Mouse (Mus musculus) cerebral cortex, adult 2 months (tissue): Measurements from ENCODE around the gene Evi5l.

Source experiments
- WGBS: fragments of 180-500 bp; shearing (Covaris S2); methylation state at CpG from one replicate; pipeline ENCODE4 v1.1.7; 2018; 5-methylcytosine and 5-hydroxymethylcytosine counted together

The Evi5l gene

DNA sequence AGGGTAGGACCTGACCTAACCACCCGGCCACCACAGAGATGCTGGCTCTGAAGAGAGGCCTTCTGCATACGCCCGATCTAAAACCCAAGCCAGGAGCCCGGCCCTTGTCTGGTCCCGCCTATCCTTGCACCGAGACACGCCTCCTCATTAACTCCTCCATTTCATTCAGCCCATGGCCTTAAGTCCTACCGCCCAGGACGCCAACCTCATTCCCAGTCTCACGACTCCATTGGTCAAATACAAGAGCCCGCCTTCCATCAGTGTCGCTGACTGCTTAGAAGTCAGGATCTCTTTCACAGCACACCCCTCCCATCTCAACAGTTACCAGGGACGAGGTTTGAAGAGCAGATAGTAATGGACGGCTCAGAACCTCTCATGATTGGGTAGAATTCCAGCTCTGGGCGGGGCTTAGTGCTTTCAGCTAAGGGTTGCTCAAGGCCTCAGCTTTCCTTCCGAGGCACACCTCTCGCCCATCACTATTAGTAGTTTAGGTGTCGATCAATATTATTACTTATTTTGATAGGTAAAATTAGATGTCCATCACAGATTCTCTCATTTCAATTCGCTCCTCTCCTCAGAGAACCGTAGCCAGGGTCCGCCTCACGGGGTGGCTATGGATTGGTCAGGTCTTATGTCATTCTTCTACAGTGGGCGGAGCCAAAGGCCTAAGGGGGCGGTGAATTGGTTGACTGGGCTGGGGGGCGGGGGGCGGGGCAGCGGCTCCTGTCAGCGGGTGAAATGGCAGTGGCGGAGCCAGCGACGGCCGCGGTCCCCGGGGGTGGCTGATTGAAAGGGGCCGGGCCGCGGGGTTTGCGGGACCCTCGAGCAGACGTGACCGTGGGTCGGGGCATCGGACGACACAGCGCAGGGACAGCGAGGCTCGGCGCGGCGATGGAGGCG lies at the start of gene Evi5l:
Gene Evi5l, plus strand, starts transcription at position 716 of the 900 bp plus-strand sequence.
- 2% methylated on average over 48 of the region's 51 CpGs for WGBS

DNA sequence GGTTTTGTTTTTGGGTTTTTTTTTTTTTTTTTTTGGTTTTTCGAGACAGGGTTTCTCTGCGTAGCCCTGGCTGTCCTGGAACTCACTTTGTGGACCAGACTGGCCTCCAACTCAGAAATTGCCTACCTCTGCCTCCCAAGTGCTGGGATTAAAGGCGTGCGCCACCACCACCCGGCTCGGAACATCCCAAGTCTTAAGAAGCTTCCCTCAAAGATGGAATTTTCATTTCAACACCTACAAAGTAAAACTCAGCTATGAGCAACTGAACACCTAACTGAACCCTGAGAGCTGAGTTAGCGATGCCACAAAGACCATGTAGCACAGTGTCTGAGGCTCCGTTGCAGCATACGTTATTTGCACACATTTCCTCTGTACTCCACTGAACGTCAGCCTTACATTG lies 32.6 kb upstream of the Evi5l start, which contains the start of gene Cd209g:
Gene Cd209g, plus strand, starts transcription at position 301 of the 400 bp plus-strand sequence.
- 92% methylated on average over 10 of the region's 10 CpGs for whole genome bisulfite sequencing

DNA sequence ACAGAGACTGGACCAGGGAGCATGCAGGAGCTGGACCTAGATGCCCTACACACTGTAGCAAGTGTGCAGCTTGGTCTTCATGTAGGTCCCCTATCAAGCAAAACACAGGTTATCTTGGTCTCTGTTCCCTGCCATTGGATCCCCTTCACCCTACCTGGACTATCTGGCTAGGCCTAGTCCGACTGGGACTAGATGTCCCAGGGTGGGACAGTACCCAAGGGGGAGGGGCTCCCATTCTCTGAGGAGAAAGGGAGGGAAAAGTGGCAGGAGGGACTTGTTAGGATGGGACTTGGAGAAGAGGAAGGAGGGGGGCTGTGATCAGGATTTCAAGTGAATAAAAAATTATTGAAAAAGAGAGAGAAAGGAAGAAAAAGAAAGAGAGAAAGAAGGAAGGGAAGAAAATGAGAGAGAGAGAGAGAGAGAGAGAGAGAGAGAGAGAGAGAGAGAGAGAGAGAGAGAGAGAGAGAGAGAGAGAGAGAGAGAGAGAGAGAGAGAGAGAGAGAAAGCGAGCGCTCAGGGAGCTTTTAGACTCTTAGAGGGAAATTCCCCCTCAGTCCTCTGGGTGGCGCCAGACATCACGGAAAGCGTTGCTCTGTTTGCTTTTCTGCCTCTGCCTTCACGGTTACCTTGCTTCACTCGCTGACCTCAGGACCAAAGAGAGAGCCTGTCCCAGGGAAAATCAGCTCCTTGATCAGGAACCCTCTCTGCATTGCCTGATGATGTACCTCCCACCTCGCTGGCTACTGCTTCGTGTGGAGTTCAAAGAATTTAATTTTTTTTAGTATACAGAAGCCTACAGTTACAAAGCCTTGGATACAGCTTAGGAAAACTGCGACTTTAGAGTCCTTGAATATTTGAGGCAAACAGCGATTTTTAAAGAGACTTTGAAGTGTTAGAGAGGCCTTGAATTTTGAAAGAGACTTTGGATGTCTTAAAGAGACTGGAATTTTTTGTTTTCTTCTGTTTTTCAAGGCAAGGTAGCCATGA lies 26.4 kb upstream of the Evi5l start:
- WGBS, result 5% methylated on average over 12 of the region's 12 CpGs

DNA sequence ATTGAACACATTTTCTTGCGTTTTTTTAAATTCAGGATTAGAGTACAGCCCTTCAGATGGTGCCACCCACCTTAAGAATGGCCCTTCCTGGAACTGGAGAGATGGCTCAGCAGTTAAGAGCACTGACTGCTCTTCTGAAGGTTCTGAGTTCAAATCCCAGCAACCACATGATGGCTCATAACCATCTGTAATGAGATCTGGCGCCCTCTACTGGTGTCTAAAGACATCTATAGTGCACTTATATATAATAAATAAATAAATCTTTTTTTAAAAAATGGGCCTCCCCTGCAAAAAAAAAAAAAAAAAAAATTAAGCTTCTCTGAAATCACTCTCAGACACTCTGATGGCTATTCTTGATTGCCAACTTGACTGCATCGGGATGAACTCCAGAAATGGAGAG lies 24.6 kb upstream of the Evi5l start:
- WGBS, result 65% methylated on average over 3 of the region's 3 CpGs

DNA sequence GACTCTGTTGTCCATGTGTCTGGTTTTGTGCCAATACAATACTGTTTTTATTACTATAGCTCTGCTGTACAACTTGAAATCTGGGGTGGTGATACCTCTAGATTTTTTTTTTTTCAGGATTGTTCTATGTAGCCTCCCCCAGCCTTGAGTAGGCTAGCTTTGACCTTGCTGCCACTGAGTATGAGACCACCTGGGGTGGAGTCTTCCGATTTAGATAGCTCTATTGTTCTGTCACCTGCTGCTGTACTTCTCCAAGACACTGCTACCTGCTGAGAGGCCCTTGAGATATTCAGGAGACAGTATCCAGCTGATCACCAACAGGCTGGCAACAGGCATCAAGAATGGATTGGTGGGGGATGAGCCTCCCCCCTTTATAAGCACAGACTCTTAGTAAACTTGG lies 19.1 kb upstream of the Evi5l start:
- WGBS, result 37% methylated on average over 1 of the region's 1 CpGs

DNA sequence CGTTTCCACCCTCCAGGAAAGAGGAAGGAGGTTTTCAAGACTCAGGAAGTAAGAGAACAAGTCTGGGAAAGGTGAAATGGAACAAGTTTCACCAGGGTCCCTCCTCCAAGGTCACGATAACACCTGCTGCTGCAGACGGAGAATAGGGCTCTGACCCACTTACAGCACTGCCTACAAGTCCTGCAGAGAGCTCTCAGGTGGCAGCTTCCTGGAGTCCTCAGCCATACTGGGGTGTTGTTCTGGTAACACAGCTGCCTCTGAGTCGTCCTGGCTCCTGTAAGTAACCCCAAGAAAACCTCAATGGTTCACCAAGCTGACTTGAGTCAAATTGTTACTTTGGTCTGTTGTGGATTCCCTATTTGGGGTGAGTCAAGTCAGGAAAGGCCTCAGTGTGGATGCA lies 3.6 kb upstream of the Evi5l start:
- 61% methylated on average over 4 of the region's 4 CpGs for WGBS

DNA sequence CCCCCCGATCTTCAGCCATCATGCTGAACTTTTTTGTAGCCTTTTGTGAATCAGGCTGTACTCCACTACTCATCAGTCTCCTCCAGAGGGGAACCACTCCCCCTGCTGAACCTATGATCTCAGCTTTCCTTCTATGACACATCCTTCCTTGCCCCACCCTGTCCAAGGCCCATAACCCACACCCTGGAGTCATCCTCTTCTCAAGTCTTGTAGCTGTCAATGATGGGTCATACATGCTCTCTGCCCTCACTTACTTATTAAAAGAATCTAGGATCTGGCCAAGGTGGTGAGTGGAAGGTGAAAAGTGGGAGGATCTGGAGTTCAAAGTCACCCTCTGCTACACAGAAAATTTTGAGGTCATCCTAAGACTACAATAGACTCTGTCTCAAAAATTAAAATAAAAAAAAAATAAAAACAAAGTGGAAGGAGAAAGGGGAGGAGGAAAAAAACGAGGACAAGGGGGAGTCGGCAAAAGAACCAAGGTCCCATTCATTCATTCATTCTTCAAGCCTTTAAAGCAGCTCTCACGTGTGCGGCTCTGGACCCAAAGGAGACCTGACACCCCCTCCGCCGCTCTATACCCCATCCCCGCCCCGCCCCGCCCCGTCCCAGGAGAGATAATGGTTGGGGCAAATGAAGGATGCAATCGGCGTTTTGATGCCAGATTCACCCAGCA lies 1.1 kb upstream of the Evi5l start:
- 3% methylated on average over 13 of the region's 13 CpGs for WGBS

DNA sequence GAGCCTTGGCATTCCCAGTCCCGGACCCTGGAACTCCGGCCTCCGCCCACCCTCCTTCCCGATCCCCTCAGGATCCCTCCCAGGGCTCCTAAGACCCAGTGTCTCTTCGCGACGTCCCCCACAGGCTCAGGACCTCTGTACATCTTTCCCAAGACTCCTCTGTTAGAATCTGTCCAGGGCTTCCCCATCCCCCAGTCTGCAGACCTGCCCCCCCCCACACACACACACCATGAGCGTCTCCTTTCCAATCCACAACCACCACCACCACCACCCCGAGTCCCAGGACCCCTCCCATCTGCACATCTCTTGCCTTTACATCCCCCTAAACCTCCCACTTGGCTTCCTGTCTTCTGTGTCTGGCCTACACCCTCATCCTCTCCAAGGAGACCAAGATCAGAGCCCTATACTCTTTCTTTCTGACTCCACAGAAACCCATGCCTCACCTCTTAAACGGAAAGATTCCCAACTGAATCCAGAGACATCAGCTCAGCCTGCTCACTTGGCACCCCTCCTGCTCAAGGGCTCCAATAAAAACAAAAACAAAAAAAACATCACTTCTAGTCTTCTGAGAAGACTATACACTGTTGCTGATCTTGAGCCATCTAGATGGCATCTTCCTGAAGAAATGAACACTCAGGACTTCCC lies 636 bp downstream of the Evi5l start:
- whole genome bisulfite sequencing, result 3% methylated on average over 10 of the region's 10 CpGs

DNA sequence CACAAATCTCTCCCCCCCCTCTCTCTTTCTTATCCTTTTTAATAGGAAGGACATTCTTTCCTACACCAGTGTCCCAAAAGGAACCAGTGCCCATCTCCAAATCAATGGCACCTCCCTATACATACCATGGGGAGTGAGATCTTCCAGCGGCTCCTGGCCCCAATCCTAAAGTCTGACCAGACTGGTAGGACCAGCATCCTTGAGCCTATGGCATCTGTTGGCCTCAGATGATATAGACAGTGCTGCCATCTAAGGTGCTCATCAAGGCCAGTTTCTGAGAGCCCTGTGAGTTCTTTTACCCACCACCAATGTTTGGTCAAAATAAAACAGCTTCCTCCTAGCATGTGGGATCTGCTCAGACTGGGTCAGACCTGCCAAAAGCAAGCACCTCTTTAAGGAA lies 1.6 kb downstream of the Evi5l start:
- WGBS, result 73% methylated on average over 1 of the region's 1 CpGs

DNA sequence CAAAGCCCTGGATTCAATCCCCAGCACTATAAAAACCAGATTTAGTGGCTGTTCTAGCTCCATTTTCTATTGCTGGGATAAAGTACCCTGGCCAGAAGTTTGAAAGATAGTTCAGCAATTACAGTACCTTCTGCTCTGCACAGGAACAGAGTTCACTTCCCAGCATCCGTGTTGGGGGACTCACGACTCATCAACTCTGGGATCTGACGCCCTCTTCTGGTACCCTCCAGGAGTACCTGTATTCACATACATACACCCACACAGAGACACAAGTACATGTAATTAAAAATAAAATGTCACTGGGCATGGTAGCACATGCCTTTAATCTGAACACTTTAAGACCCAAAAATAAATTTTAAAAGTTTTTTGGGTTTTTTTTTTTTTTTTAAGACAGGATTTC lies 6.1 kb downstream of the Evi5l start:
- WGBS, result 82% methylated on average over 3 of the region's 3 CpGs

DNA sequence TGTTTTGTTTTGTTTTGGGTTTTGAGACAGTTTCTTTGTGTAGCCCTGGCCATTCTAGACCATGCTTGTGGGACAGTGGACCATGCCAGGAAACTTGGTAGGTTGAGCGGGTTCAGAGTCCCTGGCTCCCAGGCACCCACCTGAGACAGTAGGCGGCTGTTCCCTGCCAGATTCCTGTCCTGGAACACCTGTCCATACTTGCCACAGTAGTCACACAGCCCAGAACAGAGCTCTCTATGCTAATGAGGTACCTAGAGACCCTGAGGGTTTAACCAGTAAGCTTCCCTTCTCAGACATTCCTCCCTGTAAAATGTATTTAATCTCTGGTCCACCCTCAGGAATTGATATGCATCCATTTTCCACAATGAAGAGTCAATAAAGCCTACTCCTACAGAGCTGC lies 7.7 kb downstream of the Evi5l start:
- 84% methylated on average over 2 of the region's 2 CpGs for WGBS

DNA sequence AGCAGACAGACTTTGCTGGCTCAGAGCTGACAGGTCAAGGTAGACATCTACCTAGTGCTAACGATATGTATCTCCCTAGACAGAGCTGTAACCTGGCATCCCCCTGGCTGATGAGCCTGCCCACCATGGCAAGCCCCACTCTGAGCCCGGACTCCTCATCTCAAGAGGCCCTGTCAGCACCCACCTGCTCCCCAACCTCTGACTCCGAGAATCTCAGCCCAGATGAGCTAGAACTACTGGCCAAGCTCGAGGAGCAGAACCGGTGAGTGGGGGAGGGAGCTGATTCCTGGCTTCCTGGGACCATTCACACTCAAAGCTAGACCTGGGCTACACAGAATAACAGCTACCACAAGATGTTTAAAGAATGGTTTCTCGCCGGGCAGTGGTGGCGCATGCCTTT lies 17.0 kb downstream of the Evi5l start:
- WGBS, result 85% methylated on average over 8 of the region's 8 CpGs

DNA sequence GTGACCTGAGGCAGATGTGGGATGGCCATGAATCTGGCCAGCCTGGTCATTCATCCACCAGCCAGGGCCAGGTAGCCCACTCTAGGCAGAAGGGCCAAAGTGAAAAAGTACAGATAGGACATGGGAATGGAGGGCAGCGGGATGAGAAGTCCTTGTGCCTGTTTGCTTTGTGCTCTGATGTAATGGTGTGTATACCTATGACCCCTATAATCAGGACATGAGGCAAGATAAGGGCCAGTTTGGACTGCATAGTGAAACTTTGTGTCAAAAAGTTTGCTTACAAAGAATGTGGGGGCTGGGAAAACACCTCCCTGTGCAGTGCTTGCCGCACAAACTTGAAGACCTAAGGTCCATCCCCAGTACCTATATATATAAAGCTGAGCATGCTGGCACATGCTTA lies 19.8 kb downstream of the Evi5l start:
- 96% methylated on average over 2 of the region's 2 CpGs for WGBS

DNA sequence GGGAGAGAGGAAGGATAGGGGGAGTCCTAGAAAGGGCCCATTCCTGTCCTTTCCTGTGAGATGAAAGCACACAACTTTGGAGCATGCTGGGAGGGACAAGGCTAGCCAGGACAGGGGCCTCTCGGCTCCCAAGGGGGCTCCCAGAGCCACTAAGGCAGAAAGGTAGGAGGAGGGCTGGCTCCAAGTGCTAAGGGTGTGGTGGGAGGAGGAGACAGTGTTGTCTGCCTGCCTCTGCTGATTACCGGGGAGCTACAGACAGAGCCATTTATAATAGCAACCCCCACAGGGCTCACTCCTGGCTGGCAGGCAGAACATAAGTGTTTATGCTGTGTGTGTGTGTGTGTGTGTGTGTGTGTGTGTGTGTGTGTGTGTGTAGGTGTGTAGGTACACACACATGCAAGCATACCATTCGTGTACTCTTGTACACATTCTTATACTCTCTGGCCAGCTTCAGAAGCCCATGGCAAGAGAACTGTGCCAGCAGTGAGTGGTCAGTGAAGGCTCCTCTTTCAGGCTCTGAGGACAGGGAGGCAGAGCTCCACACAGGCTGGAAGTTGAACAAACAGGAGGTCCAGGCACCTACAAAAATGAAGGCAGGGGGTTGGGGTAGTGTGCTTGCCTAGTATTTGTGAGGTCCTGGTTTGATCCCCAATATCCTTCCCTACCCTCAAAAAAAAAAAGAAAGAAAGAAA lies 22.8 kb downstream of the Evi5l start:
- WGBS, result 29% methylated on average over 3 of the region's 3 CpGs

DNA sequence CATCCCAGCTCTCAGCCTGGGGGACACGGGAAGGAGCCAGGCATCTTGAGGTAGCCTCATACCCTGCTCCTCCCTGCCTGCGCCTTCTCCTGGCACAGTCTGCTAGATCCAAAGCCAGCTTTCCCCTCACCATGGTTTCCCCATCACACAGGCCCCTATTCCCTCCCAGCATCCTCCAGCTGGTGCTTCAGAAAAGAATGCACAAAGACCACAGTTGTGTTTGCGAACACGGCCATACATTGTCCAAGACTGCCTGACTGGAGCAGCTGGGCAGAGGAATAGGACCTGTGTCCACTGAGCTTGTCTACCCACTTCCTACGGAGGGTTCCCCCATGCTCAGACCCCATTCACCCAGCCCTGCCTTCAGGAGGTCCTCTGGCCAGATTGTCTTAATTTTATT lies 25.9 kb downstream of the Evi5l start:
- 57% methylated on average over 5 of the region's 5 CpGs for WGBS

DNA sequence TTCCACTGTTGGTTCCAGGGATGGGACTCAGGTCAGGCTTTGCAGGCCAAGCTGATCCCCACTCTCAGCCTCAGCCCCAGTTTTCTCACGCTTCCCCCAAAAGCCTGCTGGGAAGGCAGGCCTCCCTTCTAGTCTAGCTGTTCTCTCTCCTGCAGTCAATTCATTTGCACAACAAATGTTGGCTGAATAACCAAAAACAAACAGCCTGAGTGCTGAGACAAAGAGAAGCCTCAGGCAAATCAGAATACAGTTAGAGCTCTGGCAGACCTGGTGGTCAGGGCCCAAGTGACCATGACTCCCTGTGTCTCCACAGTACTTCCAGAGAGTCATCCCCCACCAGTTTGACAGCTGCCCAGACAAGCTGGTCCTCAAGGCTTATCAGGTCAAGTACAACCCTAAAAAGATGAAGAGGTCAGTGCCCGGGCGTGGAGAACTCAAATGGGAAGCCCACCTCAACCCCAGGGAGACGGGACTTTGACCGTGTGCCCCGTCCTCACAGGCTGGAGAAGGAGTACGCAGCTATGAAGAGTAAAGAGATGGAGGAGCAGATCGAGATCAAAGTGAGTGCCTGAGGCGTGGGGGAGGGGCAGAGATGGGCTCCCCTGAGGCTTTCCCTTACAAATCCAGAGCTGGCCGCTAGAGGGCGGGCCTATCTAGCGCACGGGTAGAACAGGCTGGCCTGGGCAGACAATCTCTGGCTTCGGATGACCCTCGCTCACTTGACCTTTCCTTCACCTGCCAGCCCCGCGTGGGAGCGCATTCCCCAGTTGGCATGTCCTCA lies 26.6 kb downstream of the Evi5l start:
- 12% methylated on average over 18 of the region's 18 CpGs for WGBS

DNA sequence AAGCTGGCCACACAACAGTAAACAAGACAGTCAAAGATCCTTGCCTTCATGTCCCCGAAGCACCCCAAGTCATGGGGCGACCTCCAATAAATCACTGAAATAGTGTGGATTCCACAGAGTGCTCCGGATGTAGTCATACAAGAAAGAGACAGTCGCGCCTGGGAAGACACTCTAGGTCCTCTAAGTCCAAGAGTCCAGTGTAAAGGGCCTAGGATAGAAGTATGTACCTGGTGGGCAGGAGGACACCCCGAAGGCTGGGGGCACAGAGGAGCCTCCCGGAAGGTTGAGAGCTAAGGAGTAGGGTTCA lies 27.2 kb downstream of the Evi5l start:
- 48% methylated on average over 7 of the region's 7 CpGs for WGBS

DNA sequence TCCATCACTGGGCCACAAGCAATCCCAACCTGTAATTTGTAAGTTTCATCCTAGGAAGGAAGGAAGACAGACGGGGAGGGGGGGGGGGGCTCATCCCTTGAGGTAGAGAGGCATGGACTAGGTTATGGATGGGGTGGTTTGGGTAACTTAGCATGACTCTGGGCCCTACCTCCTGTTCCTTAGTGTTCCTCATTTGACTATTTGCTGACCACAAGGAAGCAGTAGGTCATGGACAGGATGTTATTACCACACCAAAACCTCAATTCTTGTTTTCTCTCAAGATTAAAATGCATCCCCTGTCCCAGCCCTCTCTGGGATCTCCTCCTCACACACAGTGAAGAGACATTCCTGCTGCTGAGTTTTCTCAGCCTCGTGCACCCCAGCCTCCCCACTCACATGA lies 35.0 kb downstream of the Evi5l start:
- 72% methylated on average over 2 of the region's 2 CpGs for WGBS

DNA sequence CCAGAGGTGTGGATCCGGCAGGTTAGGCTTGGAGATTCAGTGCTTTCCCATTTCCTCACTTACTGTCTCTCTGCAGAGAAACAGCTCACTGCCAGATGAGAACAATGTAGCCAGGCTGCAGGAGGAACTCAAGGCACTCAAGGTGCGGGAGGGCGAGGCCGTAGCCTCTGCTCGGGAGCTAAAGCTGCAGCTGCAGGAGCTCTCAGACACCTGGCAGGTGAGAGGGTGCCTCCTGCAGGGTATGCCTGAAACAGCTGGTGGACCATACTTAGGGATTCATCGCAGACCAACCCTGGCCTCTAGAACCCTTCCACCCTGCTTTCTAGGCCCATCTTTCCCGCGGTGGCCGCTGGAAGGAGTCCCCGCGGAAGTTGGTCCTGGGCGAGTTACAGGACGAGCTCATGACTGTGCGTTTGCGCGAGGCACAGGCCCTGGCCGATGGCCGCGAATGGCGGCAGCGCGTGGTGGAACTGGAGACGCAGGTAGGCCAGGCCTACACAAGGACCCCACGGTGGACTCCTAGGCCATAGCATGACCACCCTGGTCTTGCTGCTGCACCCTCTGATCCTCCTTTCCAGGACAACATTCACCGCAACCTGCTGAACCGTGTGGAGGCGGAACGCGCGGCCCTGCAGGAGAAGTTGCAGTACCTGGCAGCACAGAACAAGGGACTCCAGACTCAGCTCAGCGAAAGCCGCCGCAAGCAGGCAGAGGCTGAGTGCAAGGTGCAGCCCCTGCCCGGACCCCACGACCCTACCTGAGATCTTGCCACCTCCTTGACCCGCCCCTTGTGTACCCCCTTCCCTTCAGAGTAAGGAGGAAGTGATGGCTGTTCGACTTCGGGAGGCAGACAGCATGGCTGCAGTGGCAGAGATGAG lies 39.1 kb downstream of the Evi5l start:
- WGBS, result 59% methylated on average over 38 of the region's 38 CpGs
